ENCODE assay signal across 16 mouse cellular contexts in genomic region chr12:100306336-100306735, GRCm38 (mm10).
"Had no signal": no experiment of that assay in that cellular context is flagged by ENCODE, and none has a peak within 500 bp of the region (broad histone marks: within the 10 kb centered on the region; RNA-seq: fewer than 3 reads in every experiment).

No protein-coding gene starts in this region.

- H3K27me3 ChIP-seq: limb, embryonic 12.5 days; limb, embryonic 15.5 days; midbrain, embryonic 13.5 days had no signal

- H3K4me2 ChIP-seq: limb, embryonic 12.5 days; limb, embryonic 15.5 days; liver, embryonic 11.5 days; lung, embryonic 14.5 days; midbrain, embryonic 13.5 days had no signal

- H3K4me3 ChIP-seq: limb, embryonic 12.5 days; limb, embryonic 15.5 days; midbrain, embryonic 13.5 days had no signal

- H3K9me3 ChIP-seq: limb, embryonic 12.5 days; limb, embryonic 15.5 days; midbrain, embryonic 13.5 days had no signal

- ATAC-seq: liver, postnatal 0 days; lung, postnatal 0 days; midbrain, embryonic 13.5 days had no signal

- DNase-seq: kidney, postnatal 25 days; left cerebral cortex, postnatal 4 days; liver, postnatal 0 days; lung, embryonic 14.5 days; thymus, adult 2 months; thymus, postnatal 14 days; thymus, postnatal 4 days had no signal

- H3K9ac ChIP-seq: limb, embryonic 12.5 days; limb, embryonic 15.5 days; liver, embryonic 14.5 days; liver, postnatal 0 days; lung, embryonic 14.5 days; midbrain, embryonic 13.5 days had no signal

- H3K27ac ChIP-seq: kidney, postnatal 0 days; limb, embryonic 12.5 days; limb, embryonic 15.5 days; liver, embryonic 14.5 days; macrophage; stomach, postnatal 0 days had no signal
